Mouse (Mus musculus): Measurements from ENCODE around the gene Hnf4a.

- TF ChIP-seq CTCF (IDR thresholded peaks at IDR 0.05; ENCODE audit: low read depth), result no peak
- no peak for TF ChIP-seq EP300 (IDR thresholded peaks at IDR 0.05; ENCODE audit: low read depth)
Measured at GRCm38 (mm10) chr2:163459380-163459779, 47.2 kb upstream of the Hnf4a start.

Data from liver, postnatal 0 days (tissue).